Mouse (Mus musculus): ENCODE data around the gene Phox2b. TPM values are rescaled to one million over a fixed set of nuclear protein-coding genes. Genes with fewer than 3 reads are reported as not detected.

Phox2b gene
- not detected for total RNA-seq (2021)

- intact Hi-C loops (cut with DNase I): no loop called here
Measured at GRCm38 (mm10) chr5:67098733-67099323, at the start of gene Phox2b. Phox2b (minus strand) TSS chr5:67099301.

DNA sequence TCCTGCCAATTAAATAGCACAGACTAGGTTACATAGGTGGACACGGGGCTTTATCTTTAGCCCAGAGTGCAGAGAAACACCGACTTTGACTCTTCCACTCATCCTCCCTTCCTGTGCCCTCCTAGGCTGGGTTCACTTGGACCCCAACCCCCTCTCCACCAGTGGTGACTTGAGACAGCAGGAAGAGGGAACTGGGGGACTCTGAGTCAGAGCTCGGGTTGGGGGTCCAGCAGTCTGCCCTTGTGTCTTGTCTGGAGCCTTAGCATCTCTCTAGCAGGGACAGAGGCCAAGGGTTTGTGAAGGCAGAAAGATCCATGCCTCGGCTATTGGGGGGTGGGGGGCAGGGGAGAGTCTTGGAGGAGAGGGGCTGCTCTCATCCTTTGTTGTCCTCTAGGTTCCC is 43.5 kb upstream of the Phox2b start:
- no peak for DNase-seq (ENCODE audit: extremely low spot score in 1 of 2, low spot score in 2 of 2)
- intact Hi-C loops (cut with DNase I): no loop called here

More at GRCm38 (mm10) chr5:67098733-67099323, at the start of gene Phox2b:
- DNase-seq (ENCODE audit: extremely low spot score in 1 of 2, low spot score in 2 of 2): no peak

DNA sequence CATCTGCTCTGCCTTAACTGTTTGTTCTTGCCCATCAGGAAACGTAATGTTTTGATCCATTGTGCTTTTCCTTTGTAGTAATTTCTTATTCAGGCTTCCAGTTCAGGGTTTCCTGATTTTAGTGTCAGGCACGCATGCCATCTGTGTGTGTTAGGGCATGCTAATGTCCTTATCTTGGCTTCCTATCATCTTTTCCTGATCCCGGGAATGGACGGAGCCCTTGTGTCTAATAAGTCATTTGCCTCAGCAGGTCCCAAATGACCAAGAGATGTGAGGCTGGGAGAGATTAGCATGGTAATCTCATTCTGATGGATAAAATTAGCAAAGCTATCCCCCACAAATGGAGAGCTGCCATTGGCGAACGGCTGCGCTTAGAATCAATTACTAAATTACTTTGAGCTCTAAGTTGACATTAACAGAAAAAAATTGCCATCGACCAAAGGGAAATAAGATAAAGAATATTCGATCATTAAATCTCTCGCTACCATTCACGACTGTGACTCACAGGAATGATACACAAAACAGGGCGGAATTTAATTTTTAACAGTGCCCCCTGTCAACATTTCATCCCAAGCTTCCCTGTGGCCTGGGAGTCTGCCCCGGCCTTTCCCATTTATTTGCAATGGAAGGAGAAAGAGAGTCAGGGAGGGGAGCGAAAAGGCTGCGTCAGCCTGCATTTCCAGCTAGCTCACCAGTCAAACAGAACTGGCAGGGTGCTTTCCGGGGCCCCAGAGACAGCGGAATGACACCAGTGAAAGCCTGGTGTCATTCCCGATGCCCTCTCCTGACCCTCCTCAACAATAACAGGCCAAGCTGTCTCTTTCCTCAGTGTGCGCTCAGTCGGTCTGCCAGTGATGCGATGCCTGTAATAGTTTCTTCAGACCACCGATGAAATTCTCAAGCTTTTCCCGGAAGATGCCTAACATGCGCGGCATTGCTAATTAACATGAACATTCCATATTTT is 40.2 kb upstream of the Phox2b start:
- no peak for DNase-seq (ENCODE audit: extremely low spot score in 1 of 2, low spot score in 2 of 2)
- intact Hi-C loops (cut with DNase I): no loop called here

DNA sequence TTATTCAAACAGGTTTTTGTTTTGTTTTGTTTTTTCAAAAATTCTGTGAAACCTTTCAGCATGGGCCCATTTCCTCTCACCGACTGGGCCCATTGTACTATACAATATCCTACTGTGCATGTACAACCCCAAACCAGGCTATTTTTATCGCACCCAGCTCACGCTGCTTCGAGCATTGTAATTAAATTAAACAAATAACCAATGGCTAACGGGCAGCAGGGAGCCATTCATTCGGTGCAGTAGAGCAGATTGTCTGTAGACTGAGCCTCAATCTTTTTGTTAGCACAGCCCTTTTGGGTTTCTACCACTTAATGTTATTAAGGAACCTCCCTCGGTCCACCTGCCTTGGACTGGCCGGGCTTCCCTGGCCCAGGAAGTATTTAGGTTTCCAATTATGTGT is 39.5 kb upstream of the Phox2b start:
- intact Hi-C loops (cut with DNase I): no loop called here

DNA sequence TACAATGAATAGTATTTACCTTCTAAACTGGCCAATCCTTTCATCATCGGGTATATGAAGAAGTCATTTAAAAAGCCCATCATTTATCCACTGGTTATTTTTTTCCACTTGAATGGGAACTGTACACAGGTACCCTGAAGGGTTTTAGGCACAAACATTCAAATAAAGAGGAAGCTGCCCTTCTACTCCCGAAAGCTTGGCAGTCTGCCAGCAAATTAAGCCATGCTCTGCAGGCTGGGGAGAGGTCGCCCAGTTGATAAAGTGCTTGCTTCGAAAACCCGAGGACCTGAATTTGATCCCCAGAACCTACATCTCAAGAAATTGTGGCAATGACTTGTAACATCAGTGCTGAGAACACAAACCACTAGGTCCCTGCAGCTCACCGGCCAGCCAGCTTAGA is 35.6 kb upstream of the Phox2b start:
- intact Hi-C loops (cut with DNase I): no loop called here
- peak in 1 of 2 experiments; percentile 27 for DNase-seq (ENCODE audit: extremely low spot score in 1 of 2, low spot score in 2 of 2)

More for the DNA sequence above, 39.5 kb upstream of the Phox2b start:
- peak in 1 of 2 experiments; percentile 20 for DNase-seq (ENCODE audit: extremely low spot score in 1 of 2, low spot score in 2 of 2)

DNA sequence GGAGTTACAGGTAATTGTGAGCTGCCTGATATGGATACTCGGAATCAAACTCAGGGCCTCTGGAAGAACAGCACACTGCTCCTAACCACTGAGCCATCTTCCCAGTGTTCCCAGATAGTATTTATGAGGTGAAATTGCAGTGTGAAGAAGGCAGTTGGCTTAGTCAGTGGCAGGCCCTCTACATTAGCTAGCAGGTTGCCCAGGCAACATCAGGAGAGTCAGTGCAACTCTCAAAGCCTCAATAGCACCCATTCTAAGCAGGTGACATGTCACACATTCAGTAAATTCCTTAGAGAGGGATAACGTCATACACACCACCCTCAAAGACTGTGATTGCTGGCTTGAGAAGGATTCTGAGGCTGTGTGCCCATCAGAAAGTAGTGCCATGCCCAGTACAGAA is 32.6 kb upstream of the Phox2b start:
- no peak for DNase-seq (ENCODE audit: extremely low spot score in 1 of 2, low spot score in 2 of 2)
- intact Hi-C loops (cut with DNase I): no loop called here

GRCm38 (mm10) chr5:67106261-67106660 is 7.2 kb upstream of the Phox2b start:
- no peak for DNase-seq (ENCODE audit: extremely low spot score in 1 of 2, low spot score in 2 of 2)
- intact Hi-C loops (cut with DNase I): no loop called here

- no peak for DNase-seq (ENCODE audit: extremely low spot score in 1 of 2, low spot score in 2 of 2)
- intact Hi-C loops (cut with DNase I): no loop called here
Measured at GRCm38 (mm10) chr5:67103016-67103415, 3.9 kb upstream of the Phox2b start.

DNA sequence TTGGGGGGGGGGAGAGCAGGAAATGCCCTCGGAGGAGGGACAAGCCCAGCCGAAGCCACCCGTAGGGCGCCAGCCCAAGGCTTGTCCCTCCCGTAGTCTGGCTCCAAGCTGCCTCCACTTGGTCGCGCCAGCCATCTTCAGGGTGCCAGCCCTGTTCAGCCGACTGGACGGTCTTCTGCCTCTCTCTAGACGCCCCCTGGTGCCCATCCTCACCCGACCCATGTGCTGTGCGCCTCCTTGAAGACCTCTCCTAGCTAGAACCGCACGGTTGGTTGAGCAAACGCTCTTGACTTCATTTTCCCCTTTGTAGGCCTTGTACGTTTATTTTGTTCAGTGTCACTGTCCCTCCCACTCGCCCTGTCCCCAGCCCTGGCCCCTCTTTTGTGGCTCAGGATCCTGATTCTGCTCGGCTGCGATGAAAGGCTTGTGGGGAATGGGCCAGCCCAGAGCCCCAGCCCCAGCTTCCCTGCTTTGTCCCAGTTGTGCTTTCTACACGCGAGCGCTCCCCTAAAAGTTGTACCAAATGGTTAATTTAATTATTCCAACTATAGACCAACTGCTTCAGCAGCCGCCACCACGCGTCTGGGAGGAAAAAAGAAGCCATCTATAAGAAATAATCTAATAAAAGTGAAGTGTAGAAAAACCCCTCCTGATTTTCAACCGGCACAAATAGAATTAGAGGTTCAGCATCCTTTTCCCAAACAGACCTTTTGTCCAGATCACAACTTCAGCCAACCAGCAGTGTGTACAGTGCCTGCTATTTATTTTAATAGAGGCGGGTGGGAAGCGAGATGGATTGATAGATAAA is 2.9 kb upstream of the Phox2b start:
- peak in 1 of 2 experiments; percentile 36 for DNase-seq (ENCODE audit: extremely low spot score in 1 of 2, low spot score in 2 of 2)

DNA sequence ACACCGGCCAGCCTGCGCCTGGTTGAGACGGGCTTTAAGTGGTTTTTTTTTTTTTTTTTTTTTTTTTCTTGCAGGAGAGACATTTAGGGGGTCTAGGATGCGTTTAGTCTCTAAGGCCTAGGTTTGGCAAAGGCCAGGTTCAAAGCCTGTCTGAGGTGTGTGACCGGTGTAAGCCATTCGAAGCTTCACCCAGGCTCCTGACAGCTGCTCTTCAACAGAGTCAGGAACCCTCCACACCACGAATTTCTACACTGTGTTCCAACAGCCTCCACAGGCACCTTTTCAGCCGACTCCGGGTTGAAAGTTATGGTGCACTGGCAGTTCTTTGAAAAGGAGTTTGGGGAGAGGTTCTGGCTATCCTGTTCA is 2.3 kb upstream of the Phox2b start:
- DNase-seq (ENCODE audit: extremely low spot score in 1 of 2, low spot score in 2 of 2): no peak
- intact Hi-C loops (cut with DNase I): loop anchor here (2.0 kb wide), 1 partner anchor 129 kb away; no protein-coding TSS in a partner anchor

More for the DNA sequence above, 2.9 kb upstream of the Phox2b start:
- intact Hi-C loops (cut with DNase I): loop anchor here (2.0 kb wide), 1 partner anchor 129 kb away; no protein-coding TSS in a partner anchor

- no peak for DNase-seq (ENCODE audit: extremely low spot score in 1 of 2, low spot score in 2 of 2)
- intact Hi-C loops (cut with DNase I): loop anchor here (2.0 kb wide), 1 partner anchor 130 kb away; no protein-coding TSS in a partner anchor
Measured at GRCm38 (mm10) chr5:67100564-67101394, 1.7 kb upstream of the Phox2b start.

DNA sequence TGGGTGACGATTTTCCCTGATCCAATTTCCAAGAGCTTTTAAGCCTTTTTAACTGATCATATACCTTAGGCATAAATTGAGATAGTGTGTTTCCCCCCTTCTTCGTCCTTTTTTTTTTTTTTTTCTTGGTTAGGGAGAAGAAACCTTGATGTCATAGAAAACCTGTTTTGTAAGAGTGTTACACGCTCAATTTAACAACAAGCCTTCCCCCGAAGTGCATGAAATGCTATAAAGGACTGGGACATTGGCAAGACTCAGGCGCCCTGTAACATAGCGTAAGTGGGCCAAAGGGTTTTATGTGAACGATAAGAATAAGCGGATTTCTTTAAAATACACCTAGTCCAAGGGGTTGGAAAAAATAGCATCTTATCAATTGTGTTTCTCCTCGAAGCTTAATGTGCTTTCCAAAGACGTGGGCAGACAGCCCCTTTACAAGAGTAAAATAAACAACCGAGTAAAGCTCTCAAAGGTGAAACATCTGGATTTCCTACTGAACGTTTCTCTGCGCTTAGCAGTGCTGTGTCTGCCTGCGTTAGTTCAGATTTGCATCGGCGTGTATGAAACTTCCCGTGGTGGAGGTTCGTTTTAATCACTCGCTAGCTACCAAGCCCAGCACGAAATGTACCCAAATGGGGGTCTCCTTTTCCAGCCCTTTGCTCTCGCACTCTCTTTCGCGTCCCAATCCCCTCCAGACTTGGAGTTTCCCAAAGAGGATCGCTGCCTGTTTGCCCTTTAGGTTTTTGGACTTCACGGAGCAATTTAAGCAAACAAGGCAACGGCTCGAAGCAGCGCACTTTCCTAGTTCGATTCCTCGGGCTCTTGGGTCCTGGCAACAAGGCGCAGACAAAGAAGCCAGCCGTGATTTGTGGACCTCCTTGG is 531 bp upstream of the Phox2b start:
- intact Hi-C loops (cut with DNase I): loop anchor here (2.0 kb wide), 1 partner anchor 131 kb away; no protein-coding TSS in a partner anchor

DNA sequence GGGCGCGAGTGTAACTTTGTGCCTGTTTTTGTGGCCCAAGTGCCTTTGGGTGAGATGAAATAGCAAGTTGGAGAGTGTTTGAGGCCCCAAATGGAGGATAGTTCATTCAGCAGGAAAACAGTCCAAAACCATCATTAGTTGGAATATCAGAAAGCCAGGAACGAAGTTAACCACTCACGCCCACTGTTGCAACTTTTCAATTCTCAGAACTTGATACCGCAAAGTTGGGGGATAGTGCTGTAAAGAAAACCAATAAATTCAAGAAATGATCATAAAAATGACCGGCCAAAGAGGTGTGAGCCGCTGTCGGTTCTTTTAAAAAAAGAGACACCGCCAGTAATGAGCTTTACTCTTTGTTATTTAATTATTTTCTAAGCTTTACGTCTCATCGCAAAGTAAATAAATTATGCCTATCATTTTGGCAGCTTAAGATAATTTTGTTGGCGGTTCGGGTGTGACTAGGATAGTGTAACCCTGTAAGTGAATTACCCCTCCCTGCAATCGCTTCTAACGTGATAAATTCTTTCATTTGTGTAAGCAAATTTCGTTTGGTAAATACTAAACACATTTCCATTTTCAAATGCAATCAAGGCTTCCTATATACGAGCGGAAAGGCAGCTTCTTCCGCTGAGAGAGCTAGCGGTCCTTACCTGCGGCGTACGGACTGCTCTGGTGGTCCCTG is 909 bp downstream of the Phox2b start:
- intact Hi-C loops (cut with DNase I): no loop called here
- DNase-seq (ENCODE audit: extremely low spot score in 1 of 2, low spot score in 2 of 2): no peak

More for the DNA sequence above, 531 bp upstream of the Phox2b start:
- DNase-seq (ENCODE audit: extremely low spot score in 1 of 2, low spot score in 2 of 2): no peak

DNA sequence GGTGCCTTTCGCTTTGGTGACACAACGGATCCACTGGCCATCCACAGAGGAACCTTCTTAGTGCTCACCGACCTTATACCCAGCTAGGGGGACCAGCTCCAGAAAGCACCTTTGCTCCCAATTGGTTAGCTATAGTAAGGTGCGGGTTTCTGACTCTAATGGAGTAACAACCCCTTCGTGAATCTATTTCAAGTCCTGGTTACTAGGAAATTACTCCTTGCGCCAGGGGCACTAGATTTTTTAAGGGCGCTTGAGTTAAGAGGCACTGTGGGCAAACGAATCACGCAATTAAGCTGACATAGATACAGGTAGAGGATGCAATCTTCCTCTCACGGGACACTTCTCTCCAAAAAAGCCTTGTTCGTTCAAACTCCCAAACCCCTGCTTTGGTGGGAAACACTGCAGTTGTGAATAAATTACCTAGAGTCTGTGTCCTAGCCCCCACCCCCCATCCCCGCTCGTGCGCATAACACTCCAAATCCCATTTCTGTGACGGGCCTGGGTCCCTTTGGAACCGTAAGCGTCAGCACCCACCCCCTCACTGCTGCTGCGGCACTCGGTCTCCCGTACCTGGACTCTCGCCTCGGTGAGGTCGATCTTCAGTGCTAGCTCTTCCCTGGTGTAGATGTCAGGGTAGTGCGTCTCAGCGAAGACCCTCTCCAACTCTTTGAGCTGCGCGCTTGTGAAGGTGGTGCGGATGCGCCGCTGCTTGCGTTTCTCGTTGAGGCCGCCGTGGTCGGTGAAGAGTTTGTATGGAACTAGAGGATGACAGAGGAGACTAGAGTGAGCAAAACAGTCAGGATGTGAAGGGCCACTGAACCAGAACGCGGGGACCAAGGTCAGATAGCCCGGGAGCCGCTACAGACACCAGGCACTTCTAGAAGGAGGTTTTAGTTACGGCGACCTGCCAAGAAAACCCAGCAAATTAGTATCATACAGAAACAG is 1.7 kb downstream of the Phox2b start:
- no peak for DNase-seq (ENCODE audit: extremely low spot score in 1 of 2, low spot score in 2 of 2)
- intact Hi-C loops (cut with DNase I): no loop called here

DNA sequence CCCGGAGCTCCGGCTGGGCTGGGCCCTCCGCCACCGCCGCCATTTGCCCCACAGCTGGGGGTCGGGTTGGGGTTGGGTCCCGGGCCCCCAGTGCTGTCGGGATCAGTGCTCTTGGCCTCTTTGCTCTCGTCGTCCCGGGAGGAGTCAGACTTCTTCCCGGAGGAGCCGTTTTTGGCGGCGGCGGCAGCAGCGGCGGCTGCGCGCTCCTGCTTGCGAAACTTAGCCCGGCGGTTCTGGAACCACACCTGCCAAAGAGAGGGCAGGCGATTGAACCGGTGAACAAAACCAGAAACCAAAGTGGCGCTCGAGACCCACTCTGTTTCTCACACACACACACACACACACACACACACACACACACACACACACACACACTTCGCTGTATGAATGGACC is 2.7 kb downstream of the Phox2b start:
- DNase-seq (ENCODE audit: extremely low spot score in 1 of 2, low spot score in 2 of 2): peak in 1 of 2 experiments; percentile 28
- intact Hi-C loops (cut with DNase I): no loop called here
